Mouse (Mus musculus) heart, postnatal 25 days (tissue): ENCODE measurements around the gene Lypd6b. TPM values are rescaled to one million over a fixed set of nuclear protein-coding genes. Genes with fewer than 3 reads are reported as not detected.
A peak's percentile ranks its signal among the peaks of the same experiment; 100 is the strongest.

Source experiments
- DNase-seq: peaks from one replicate; pipeline ENCODE4 v3.0.0; 2022; ENCODE audit warnings: low spot score
- intact Hi-C: fragments of 180-260 bp; cut with DNase I; formaldehyde crosslinking; loops from one replicate; pipeline ENCODE4 v1.15.1; 2025
- total RNA-seq, 2 experiments: library from RNA; stranded (reverse); gene quantifications; 2 replicates each; pipeline ENCODE4 v1.2.3; 2021

Lypd6b gene
- total RNA-seq, 2 experiments from 2014 or later: not detected

DNA sequence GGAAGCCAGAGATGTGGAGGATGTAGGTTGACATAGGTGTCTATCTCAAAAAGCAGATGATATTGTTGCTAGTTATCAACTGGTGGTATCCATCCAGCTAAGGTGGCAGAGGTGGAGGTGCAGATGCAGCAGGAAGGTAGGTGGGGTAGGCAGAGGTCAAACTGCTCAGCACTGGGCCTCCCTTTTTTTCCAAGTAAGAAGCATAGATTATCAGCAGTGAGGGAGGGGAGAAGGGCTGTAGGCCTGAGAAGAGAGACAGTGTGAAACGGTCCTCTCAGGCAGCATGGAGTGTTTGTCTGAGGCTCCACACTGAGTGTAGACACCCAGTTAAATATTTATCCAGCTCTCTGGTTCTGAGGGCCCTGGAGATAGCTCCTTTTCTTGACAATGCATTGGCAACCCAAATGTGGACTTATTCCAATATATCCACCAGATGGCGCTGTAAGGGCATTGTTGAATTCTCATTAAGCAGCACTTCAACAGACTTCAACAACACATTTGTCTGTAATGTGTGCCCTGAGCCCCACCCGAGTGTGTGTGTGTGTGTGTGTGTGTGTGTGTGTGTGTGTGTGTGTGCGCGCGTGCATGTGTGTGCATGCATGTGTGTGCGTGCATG lies 23.0 kb upstream of the Lypd6b start:
- DNase-seq: no peak
- intact Hi-C loops: loop anchor here (1.0 kb wide), 1 partner anchor 508 kb away; no protein-coding TSS in a partner anchor

GRCm38 (mm10) chr2:49768916-49769315 lies 18.6 kb upstream of the Lypd6b start:
- no peak for DNase-seq
- intact Hi-C loops: no loop called here

DNA sequence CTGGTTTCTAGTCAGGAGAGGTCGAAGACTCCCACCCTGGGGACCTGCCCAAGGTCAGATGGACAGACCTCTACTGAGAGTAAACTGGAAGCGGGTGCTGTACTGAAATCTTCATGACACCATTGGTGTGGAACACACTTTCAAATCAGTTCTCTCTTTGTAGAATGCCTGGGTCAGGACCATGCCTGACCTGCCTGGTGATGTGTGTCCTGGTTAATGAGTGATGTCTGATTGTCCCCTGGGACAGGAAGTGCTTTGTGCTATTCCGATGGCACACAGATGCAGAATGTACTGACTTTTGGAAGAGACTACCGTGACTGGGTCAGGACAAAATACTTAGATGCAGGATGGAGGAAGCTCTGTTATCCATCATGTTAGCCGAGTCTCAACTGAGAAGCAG lies 17.0 kb upstream of the Lypd6b start:
- intact Hi-C loops: no loop called here
- no peak for DNase-seq

DNA sequence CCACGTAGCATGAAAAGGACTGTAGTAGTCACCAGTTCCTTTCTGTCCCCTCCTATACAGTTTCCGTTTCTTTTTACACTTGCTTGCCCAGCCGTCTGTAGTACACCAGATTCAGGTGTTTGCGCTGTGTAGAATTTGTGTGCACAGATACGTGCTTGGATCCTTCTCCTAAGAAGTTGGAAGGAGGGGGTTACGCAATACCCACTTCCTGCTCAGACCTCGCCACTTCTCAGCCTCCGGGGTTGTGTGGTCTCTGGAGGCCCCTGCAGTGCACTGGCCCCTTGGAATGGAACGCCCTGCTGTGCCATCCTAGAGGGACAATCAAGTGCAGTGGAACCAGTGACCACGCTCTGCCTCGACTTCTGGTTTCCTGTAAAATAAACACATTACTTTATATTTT lies 16.3 kb upstream of the Lypd6b start:
- intact Hi-C loops: no loop called here
- no peak for DNase-seq

DNA sequence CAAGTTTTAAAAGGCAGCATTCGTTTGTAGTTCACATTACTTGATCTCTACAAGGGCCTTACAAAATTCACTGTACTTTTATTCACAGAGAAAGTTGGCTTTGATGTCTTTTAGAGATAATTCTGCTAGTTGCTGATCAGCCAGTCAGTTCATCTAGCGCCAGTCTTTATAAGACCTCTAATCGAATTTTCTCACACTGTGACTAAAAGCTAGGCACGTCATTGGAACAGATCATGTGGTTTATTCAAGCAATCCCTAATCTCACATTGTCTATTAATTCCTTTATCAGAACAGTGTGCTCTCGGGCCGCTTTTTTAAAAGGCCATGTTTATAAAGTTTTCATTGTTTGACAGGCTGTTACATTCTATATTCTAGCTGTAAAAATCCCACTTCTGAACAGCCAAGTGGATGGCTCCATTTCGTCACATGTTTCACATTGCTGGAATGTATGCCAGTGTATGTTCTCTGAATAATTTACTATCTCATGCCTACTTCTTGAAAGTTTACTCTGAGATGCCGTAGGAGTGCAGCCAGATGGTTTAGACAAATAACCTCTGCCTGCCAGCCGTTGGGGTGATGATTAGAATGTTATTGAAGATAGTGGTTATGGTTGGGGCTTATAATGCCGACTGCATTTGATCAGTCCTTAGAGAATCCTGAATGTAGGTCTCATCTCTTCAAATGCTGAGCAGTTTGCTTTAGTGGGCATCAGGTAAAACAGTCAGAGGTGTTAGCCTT lies 14.1 kb upstream of the Lypd6b start:
- intact Hi-C loops: no loop called here
- DNase-seq: no peak

DNA sequence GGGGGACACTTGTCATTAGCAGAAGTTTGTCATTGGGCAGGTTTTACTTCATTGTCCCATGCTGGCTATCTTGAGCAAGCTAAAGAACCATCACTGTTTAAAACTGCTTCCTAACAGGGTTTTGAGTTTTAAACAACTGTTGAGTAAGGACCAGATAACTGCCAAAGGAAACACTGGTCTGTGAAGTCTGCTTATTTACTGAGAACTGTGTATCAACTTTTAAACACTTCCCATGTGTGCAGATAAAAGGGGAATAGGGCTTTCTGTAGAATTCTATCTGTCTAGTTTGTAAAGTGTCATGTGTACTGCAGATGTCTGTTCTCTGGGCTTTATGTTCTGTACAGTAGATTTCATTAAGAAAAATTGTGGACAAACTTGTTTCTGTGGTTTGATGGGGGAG lies 13.3 kb upstream of the Lypd6b start:
- intact Hi-C loops: no loop called here
- DNase-seq: no peak

- intact Hi-C loops: no loop called here
- DNase-seq: no peak
Observed at GRCm38 (mm10) chr2:49775187-49775586, 12.3 kb upstream of the Lypd6b start.

DNA sequence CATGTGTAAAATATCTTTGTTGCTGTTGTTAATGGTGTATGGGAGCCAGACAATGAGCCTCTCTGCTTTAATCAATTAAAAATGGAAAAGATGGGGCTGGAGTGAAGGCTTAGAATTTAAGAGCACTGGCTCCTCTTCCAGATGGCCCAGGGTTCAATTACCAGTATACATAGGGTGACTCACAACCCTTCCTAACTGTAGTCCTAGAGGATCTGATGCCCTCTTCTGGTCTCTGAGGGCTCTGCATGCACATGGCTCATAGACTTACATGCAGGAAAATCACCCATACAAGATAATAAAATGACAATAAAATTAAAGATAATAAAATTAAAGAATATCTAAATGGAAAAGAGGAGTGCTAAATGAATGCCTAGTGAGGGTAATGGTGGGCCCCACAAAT lies 11.8 kb upstream of the Lypd6b start:
- intact Hi-C loops: no loop called here

GRCm38 (mm10) chr2:49776407-49776806 lies 11.1 kb upstream of the Lypd6b start:
- intact Hi-C loops: no loop called here
- DNase-seq: no peak

More for the DNA sequence above, 11.8 kb upstream of the Lypd6b start:
- DNase-seq: no peak

DNA sequence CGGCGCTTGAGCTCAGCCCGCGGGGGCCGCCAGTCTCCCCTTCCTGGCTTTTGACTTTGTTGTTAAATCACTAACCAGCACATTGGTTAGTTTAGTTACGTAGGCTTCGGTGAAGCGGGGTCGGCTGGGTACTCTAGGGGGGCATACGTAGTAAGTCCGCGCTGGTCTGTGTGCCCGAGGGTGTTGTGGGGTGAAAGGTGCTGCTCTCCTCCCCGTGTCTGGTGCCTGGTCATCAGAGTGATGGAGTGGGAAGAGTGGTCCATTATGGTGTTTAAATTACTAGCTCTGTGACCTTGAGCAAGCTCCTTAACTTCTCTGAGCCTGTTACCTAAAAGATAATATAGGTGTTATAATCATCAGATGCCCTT lies 547 bp downstream of the Lypd6b start:
- DNase-seq: no peak
- intact Hi-C loops: no loop called here

DNA sequence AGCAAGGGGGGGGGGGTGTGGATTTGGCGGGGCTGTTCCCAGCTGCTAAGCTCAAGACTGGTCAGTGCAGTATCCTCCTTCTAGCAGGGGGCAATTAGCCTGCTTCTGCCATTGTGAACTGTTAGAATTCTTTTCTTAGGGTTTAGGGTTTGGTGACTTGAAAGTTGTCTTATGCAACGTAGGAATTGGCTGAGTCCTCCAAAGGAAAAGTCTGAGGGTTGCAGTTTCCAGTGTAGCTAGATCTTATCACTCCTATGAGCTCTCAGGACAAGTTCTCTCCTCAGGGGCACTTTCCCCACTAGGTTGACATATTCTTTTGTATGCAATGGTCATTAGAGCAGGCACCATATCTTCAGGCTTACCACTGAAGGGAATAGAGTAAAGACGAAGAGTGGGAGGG lies 1.2 kb downstream of the Lypd6b start:
- no peak for DNase-seq
- intact Hi-C loops: no loop called here

- no peak for DNase-seq
- intact Hi-C loops: no loop called here
Observed at GRCm38 (mm10) chr2:49789078-49789477, 1.6 kb downstream of the Lypd6b start.

- intact Hi-C loops: no loop called here
- no peak for DNase-seq
Observed at GRCm38 (mm10) chr2:49789504-49789903, 2.0 kb downstream of the Lypd6b start.

GRCm38 (mm10) chr2:49797444-49798143 lies 10.1 kb downstream of the Lypd6b start:
- peak; percentile 45 for DNase-seq
- intact Hi-C loops: no loop called here

- no peak for DNase-seq
- intact Hi-C loops: no loop called here
Observed at GRCm38 (mm10) chr2:49804448-49804847, 17.0 kb downstream of the Lypd6b start.

DNA sequence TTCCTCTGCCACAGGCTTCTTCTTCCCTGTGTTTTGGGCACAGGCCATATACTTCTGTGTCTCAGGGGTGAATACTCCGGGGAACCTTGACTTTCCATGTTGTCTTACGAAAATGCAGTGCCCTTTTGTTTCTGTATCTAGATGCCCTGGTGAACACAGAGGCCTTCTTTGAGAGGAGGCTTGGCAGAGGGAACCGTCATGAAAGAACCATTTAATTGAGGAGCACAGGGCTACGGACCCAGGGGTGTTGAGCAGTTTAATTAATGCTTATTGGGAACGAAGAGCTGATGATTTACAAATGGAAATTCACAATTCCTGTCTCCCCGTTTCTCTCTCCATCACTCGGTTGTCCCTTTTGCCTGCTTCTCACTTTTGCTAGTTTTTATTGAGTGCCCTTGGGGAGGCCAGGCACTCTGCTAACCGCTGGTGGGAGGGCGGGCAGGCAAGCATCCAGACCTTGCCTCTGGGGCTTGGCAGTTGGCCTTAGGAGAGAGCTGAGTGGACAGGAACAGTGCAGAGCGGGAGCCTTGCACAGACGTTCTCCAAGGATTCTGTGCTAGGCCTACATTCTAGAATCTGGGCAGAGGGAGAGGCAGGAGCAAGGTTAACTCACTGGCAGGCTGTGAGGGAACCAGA lies 18.4 kb downstream of the Lypd6b start:
- no peak for DNase-seq
- intact Hi-C loops: no loop called here

DNA sequence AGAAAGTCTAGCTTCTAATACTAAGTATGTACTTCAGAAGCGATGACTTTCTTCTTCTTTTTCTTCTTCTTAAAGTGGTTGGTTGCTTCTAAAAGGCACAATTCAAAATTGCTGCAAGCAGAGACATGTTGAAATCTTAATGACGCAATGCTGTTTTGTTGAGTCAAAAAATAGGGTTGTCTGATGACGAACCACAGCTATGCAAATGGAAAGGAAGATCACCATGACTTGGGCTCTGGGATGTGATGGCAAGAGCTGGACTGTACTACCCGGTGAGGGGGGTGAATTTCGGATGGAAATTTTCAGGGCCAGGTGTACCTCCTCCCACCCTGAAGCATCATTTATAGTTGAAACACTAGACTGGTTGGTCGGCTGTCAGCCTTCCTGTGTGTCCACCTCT lies 22.0 kb downstream of the Lypd6b start:
- DNase-seq: no peak
- intact Hi-C loops: no loop called here

DNA sequence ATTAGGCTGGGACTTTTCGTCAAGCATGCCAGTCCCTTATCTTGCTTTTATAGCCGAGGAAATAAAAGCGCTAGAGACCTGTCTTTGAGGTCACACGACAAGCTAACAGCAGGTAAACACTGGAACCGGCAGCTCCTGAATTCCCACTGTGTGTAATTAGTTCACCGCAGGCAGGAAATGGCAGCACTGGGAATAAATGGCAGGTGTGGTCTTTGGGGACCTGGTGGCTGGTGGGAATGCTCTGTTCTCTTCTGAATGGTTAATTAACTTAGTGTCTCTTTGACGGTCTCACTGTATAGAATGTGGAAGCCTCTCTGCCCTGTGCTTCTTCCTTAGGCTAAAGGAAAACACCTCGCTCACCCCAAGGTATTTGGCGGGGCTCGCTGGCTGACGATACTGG lies 23.9 kb downstream of the Lypd6b start:
- intact Hi-C loops: no loop called here
- DNase-seq: no peak

- no peak for DNase-seq
- intact Hi-C loops: no loop called here
Observed at GRCm38 (mm10) chr2:49811871-49812363, 24.4 kb downstream of the Lypd6b start.

- DNase-seq: no peak
- intact Hi-C loops: no loop called here
Observed at GRCm38 (mm10) chr2:49813151-49813550, 25.7 kb downstream of the Lypd6b start.

DNA sequence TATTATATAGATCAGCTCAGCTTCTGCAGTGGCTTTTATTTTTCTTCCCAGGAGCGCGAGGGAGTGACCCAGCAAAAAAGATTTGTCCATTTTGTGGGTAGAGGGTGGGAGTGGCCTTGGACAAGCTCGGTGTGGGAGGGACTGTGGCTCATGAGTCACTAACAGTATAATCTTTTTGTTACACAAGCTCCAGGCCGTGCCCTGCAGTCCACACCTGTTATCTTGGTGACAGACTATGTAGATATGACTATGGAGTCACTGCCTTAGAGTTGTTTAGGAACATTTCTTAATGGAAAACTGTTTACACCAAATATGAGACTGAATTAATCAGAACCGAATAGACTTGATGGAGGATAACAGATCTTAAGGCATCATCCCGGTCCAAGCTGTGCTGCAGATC lies 26.5 kb downstream of the Lypd6b start:
- intact Hi-C loops: no loop called here
- DNase-seq: no peak
